Mouse (Mus musculus): ENCODE data around the gene Gpalpp1. TPM values are rescaled to one million over a fixed set of nuclear protein-coding genes. Genes with fewer than 3 reads are reported as not detected.

Gpalpp1 gene
- total and polyA plus RNA-seq, 3 experiments, result 18.3 to 18.9 TPM; not detected in 1

GRCm38 (mm10) chr14:76128174-76128573, 17.6 kb upstream of the Gpalpp1 start:
- Histone ChIP-seq H3K36me3 (ENCODE audit: control insufficient read depth in 1 of 2, insufficient read depth in 2 of 2, low read length in 2 of 2) (peaks cover 18 to 51% of the 10 kb centered on the region in 2 experiments), H3K4me1 (ENCODE audit: control insufficient read depth in 1 of 2, insufficient read depth in 2 of 2, low read length in 2 of 2) (peaks cover 4 to 8% of the 10 kb centered on the region in 2 experiments; a peak in 2 of 4 replicates), H3K4me3 (ENCODE audit: control insufficient read depth in 1 of 2, insufficient read depth in 1 of 2, low read depth in 2 of 2, low read length in 2 of 2) (no peak overlapping the region), H3K27me3 (ENCODE audit: control insufficient read depth in 1 of 2, insufficient read depth in 2 of 2, low read length in 2 of 2) (no peaks in the 10 kb centered on the region), H3K27ac (ENCODE audit: control insufficient read depth, low read depth, low read length) (peak overlapping the region; percentile 35; the same call in 1 of the 2 replicates), H3K79me2 (ENCODE audit: control insufficient read depth, insufficient read depth, low read length, poor library complexity) (peaks cover 2% of the 10 kb centered on the region; the same call in 1 of the 2 replicates), H3K9me3 (replicated peaks; ENCODE audit: insufficient read depth, low read length) (no peaks in the 10 kb centered on the region), H3K9ac (ENCODE audit: control insufficient read depth, low read depth, low read length, poor library complexity, severe bottlenecking) (no peak overlapping the region)
- TF ChIP-seq ETS1 (IDR thresholded peaks at IDR 0.05; ENCODE audit: low read depth, low read length) (peak; percentile 36; the same call in 1 of the 2 replicates), GATA1 (IDR thresholded peaks at IDR 0.05; ENCODE audit: low read depth, low read length) (peak; percentile 53), E2F4 (IDR thresholded peaks at IDR 0.05; ENCODE audit: borderline replicate concordance, low read depth, low read length) (no peak), NELFE (IDR thresholded peaks at IDR 0.05; ENCODE audit: low read depth, low read length) (no peak), EP300 (IDR thresholded peaks at IDR 0.05; ENCODE audit: low read depth in 1 of 2, low read length in 2 of 2) (peak; percentile 51 to 55; a peak in 2 of 4 replicates), MYB (IDR thresholded peaks at IDR 0.05; ENCODE audit: low read depth, low read length) (0 out of 2 replicates have a peak, but pooled peaks have one; percentile 8), POLR2A (IDR thresholded peaks at IDR 0.05; ENCODE audit: control insufficient read depth in 1 of 2, insufficient read depth in 1 of 2, low read depth in 1 of 2, low read length in 2 of 2, poor library complexity in 1 of 2) (no peak), SIN3A (IDR thresholded peaks at IDR 0.05; ENCODE audit: low read length) (0 out of 2 replicates have a peak, but pooled peaks have one; percentile 44), MXI1 (IDR thresholded peaks at IDR 0.05; ENCODE audit: low read depth, low read length) (peak; percentile 46; the same call in 1 of the 2 replicates), TCF12 (IDR thresholded peaks at IDR 0.05; ENCODE audit: low read depth, low read length) (0 out of 2 replicates have a peak, but pooled peaks have one; percentile 23), RAD21 (IDR thresholded peaks at IDR 0.05; ENCODE audit: low read depth, low read length) (no peak)
- DNase-seq (ENCODE audit: low read depth, low spot score), result peak; percentile 43

GRCm38 (mm10) chr14:76127311-76127710, 16.8 kb upstream of the Gpalpp1 start:
- H3K4me1 ChIP-seq (ENCODE audit: control insufficient read depth in 1 of 2, insufficient read depth in 2 of 2, low read length in 2 of 2), result peaks cover 4 to 8% of the 10 kb centered on the region in 2 experiments; a peak in 2 of 4 replicates
- H3K36me3 ChIP-seq (ENCODE audit: control insufficient read depth in 1 of 2, insufficient read depth in 2 of 2, low read length in 2 of 2), result peaks cover 18 to 49% of the 10 kb centered on the region in 2 experiments
- no peak overlapping the region for H3K9ac ChIP-seq (ENCODE audit: control insufficient read depth, low read depth, low read length, poor library complexity, severe bottlenecking)
- no peaks in the 10 kb centered on the region for H3K27me3 ChIP-seq (ENCODE audit: control insufficient read depth in 1 of 2, insufficient read depth in 2 of 2, low read length in 2 of 2)
- H3K4me3 ChIP-seq (ENCODE audit: control insufficient read depth in 1 of 2, insufficient read depth in 1 of 2, low read depth in 2 of 2, low read length in 2 of 2), result no peak overlapping the region
- no peaks in the 10 kb centered on the region for H3K9me3 ChIP-seq (replicated peaks; ENCODE audit: insufficient read depth, low read length)
- TF ChIP-seq HCFC1 (IDR thresholded peaks at IDR 0.05; ENCODE audit: low read depth, low read length), result no peak
- no peak for TF ChIP-seq GATA1 (IDR thresholded peaks at IDR 0.05; ENCODE audit: low read depth, low read length)
- TF ChIP-seq USF1 (IDR thresholded peaks at IDR 0.05; ENCODE audit: low read depth, low read length), result no peak
- no peak for TF ChIP-seq CHD2 (IDR thresholded peaks at IDR 0.05; ENCODE audit: low read length)
- TF ChIP-seq CTCF (IDR thresholded peaks at IDR 0.05 in 2 of 3, conservative IDR thresholded peaks at IDR 0.05 in 1 of 3; ENCODE audit: control insufficient read depth in 1 of 3, insufficient read depth in 1 of 3, low read depth in 2 of 3, low read length in 3 of 3, poor library complexity in 1 of 3, severe bottlenecking in 1 of 3), result no peak
- DNase-seq (ENCODE audit: low read depth, low spot score), result no peak
- H3K27ac ChIP-seq (ENCODE audit: control insufficient read depth, low read depth, low read length), result no peak overlapping the region
- H3K79me2 ChIP-seq (ENCODE audit: control insufficient read depth, insufficient read depth, low read length, poor library complexity), result peaks cover 4% of the 10 kb centered on the region

- H3K4me1 ChIP-seq (ENCODE audit: control insufficient read depth in 1 of 2, insufficient read depth in 2 of 2, low read length in 2 of 2), result 0 out of 4 replicates have a peak, but pooled peaks cover 1 to 5% of the 10 kb centered on the region in 2 experiments
- no peak for TF ChIP-seq CTCF (IDR thresholded peaks at IDR 0.05 in 2 of 3, conservative IDR thresholded peaks at IDR 0.05 in 1 of 3; ENCODE audit: control insufficient read depth in 1 of 3, insufficient read depth in 1 of 3, low read depth in 2 of 3, low read length in 3 of 3, poor library complexity in 1 of 3, severe bottlenecking in 1 of 3)
- TF ChIP-seq BHLHE40 (IDR thresholded peaks at IDR 0.05; ENCODE audit: borderline replicate concordance, low read depth, low read length), result no peak
- no peak for TF ChIP-seq MYC (IDR thresholded peaks at IDR 0.05; ENCODE audit: low read depth, low read length)
- no peak for TF ChIP-seq MAFK (IDR thresholded peaks at IDR 0.05; ENCODE audit: borderline replicate concordance, low read depth, low read length)
- no peak for TF ChIP-seq MEF2A (IDR thresholded peaks at IDR 0.05; ENCODE audit: extremely low read depth, insufficient replicate concordance, low read depth, low read length, poor library complexity, severe bottlenecking)
- no peak for TF ChIP-seq ZC3H11A (IDR thresholded peaks at IDR 0.05; ENCODE audit: low read depth, low read length)
- no peak for TF ChIP-seq MYB (IDR thresholded peaks at IDR 0.05; ENCODE audit: low read depth, low read length)
- no peak for TF ChIP-seq JUND (IDR thresholded peaks at IDR 0.05; ENCODE audit: low read depth, low read length)
- no peak for TF ChIP-seq MAX (IDR thresholded peaks at IDR 0.05; ENCODE audit: low read length)
- H3K4me3 ChIP-seq (ENCODE audit: control insufficient read depth in 1 of 2, insufficient read depth in 1 of 2, low read depth in 2 of 2, low read length in 2 of 2), result no peak overlapping the region
- DNase-seq (ENCODE audit: low read depth, low spot score), result no peak
- H3K27ac ChIP-seq (ENCODE audit: control insufficient read depth, low read depth, low read length), result no peak overlapping the region
- no peak overlapping the region for H3K9ac ChIP-seq (ENCODE audit: control insufficient read depth, low read depth, low read length, poor library complexity, severe bottlenecking)
- H3K36me3 ChIP-seq (ENCODE audit: control insufficient read depth in 1 of 2, insufficient read depth in 2 of 2, low read length in 2 of 2), result peaks cover 11 to 33% of the 10 kb centered on the region in 2 experiments
- H3K9me3 ChIP-seq (replicated peaks; ENCODE audit: insufficient read depth, low read length), result no peaks in the 10 kb centered on the region
- peaks cover 5% of the 10 kb centered on the region for H3K79me2 ChIP-seq (ENCODE audit: control insufficient read depth, insufficient read depth, low read length, poor library complexity)
- H3K27me3 ChIP-seq (ENCODE audit: control insufficient read depth in 1 of 2, insufficient read depth in 2 of 2, low read length in 2 of 2), result no peaks in the 10 kb centered on the region
Measured at GRCm38 (mm10) chr14:76122663-76123058, 12.1 kb upstream of the Gpalpp1 start.
